Mouse (Mus musculus): ENCODE measurements around the gene Zfp622. TPM values are rescaled to one million over a fixed set of nuclear protein-coding genes. Genes with fewer than 3 reads are reported as not detected.

Zfp622 gene
- polyA plus RNA-seq, 1 experiment from 2014 or later = 34.4 TPM

GRCm38 (mm10) chr15:26022636-26023035, 38.5 kb downstream of the Zfp622 start:
- ATAC-seq (ENCODE audit: insufficient number of reproducible peaks, low FRiP score, low TSS enrichment, low read depth) = no peak
- H3K36me3 ChIP-seq (ENCODE audit: control insufficient read depth, insufficient read depth, low read length) = no peaks in the 10 kb centered on the region
- WGBS = 86% methylated on average over 5 of the region's 5 CpGs

DNA sequence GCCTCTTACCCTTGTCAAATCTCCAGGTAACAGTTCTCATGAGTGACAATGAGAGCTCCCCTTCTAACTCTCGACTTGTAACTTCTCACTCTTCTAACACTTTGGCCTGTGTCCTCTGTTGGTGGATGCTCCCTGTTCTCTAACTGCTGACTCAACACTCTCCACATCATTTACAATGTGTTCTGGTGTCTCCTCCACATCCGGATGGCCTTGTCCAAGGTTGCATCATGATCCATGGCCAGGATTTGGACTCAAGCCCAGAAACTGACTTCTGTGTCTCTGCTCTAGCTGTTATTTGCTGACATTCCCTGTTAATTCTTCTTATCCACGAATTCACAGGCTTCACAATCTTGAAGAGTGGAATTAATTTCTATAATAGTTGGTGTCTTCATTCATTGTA, 47.5 kb downstream of the Zfp622 start:
- no peak overlapping the region for H3K4me3 ChIP-seq (ENCODE audit: low read depth, low read length)
- no peak overlapping the region for H3K9ac ChIP-seq (ENCODE audit: low read length)
- no peak overlapping the region for H3K27ac ChIP-seq (replicated peaks; ENCODE audit: low read depth, low read length)
- H3K4me2 ChIP-seq (ENCODE audit: low read depth, severe bottlenecking) = no peak overlapping the region
- no peaks in the 10 kb centered on the region for H3K9me3 ChIP-seq (ENCODE audit: control insufficient read depth, low read length)
- 81% methylated on average over 3 of the region's 3 CpGs for WGBS
- DNase-seq (ENCODE audit: low spot score) = no peak
- H3K4me1 ChIP-seq (ENCODE audit: control insufficient read depth, insufficient read depth, low read length) = no peaks in the 10 kb centered on the region
- no peaks in the 10 kb centered on the region for H3K27me3 ChIP-seq (ENCODE audit: control insufficient read depth, insufficient read depth, low read length)
- no peak for ATAC-seq (ENCODE audit: insufficient number of reproducible peaks, low FRiP score, low TSS enrichment, low read depth)
- H3K36me3 ChIP-seq (ENCODE audit: control insufficient read depth, insufficient read depth, low read length) = no peaks in the 10 kb centered on the region

More at GRCm38 (mm10) chr15:26022636-26023035, 38.5 kb downstream of the Zfp622 start:
- H3K4me1 ChIP-seq (ENCODE audit: control insufficient read depth, insufficient read depth, low read length) = no peaks in the 10 kb centered on the region
- H3K27me3 ChIP-seq (ENCODE audit: control insufficient read depth, insufficient read depth, low read length) = no peaks in the 10 kb centered on the region
- no peak overlapping the region for H3K4me3 ChIP-seq (ENCODE audit: low read depth, low read length)
- DNase-seq (ENCODE audit: low spot score) = no peak
- no peak overlapping the region for H3K27ac ChIP-seq (replicated peaks; ENCODE audit: low read depth, low read length)
- H3K9ac ChIP-seq (ENCODE audit: low read length) = no peak overlapping the region
- no peak overlapping the region for H3K4me2 ChIP-seq (ENCODE audit: low read depth, severe bottlenecking)
- no peaks in the 10 kb centered on the region for H3K9me3 ChIP-seq (ENCODE audit: control insufficient read depth, low read length)

DNA sequence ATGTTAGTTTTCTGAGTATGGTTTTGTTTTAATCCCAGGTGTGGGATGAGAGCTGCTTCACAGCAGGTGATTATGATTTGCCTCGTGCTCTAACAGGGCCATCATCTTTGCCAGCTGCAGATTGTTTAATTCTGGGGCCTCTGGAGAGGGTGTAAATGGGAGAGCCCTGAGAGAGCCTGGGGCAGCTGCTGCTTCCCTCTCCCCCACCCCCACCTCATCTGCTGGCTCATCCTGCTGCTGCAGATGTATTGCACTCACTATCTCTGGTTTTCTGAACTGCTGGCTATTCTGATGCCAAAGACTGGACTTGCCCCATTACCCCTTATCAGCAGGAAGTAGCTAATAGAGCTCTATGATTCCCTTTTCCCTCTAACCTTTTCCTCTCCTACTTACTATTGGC, 56.4 kb downstream of the Zfp622 start:
- H3K4me1 ChIP-seq (ENCODE audit: control insufficient read depth, insufficient read depth, low read length) = no peaks in the 10 kb centered on the region
- no peak for ATAC-seq (ENCODE audit: insufficient number of reproducible peaks, low FRiP score, low TSS enrichment, low read depth)
- H3K4me2 ChIP-seq (ENCODE audit: low read depth, severe bottlenecking) = no peak overlapping the region
- H3K4me3 ChIP-seq (ENCODE audit: low read depth, low read length) = no peak overlapping the region
- no peak overlapping the region for H3K9ac ChIP-seq (ENCODE audit: low read length)
- H3K9me3 ChIP-seq (ENCODE audit: control insufficient read depth, low read length) = no peaks in the 10 kb centered on the region
- no peaks in the 10 kb centered on the region for H3K36me3 ChIP-seq (ENCODE audit: control insufficient read depth, insufficient read depth, low read length)
- no peak for DNase-seq (ENCODE audit: low spot score)
- WGBS = 12% methylated on average over 1 of the region's 1 CpGs
- no peaks in the 10 kb centered on the region for H3K27me3 ChIP-seq (ENCODE audit: control insufficient read depth, insufficient read depth, low read length)
- no peak overlapping the region for H3K27ac ChIP-seq (replicated peaks; ENCODE audit: low read depth, low read length)

DNA sequence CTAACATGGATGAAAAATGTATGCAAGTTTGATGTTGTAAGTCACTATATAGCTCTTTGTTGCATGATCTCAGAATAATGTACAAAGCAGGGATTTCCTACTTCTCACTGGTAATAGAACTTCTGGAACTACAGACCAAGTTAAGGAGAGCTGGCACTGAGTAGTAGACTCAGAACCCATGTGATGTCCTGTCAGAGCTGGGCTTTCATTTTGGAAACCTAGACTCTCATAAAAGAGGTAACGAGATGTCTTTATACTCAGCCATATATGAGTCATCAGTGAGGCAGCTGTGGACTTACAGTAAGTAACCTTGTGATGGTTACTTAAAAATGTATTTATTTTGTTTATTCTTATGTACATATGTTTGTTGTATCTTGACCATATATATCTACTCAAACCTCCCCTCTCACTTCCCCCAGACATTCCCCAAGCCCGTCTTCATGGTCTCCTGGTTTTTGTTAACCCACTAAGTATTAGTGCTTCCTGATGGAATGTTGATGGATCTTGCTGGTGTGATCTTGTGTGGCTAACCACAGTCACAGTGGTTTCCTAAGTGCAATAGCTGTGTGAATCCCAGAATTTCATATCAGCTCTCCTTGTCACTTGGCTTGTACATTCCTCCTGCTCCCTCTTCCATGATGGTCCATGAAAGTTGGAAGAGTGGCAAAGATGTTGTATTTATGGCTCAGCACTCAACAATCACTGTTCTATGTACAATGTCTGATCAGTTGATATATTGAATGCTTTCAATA, 57.2 kb downstream of the Zfp622 start:
- no peak for ATAC-seq (ENCODE audit: insufficient number of reproducible peaks, low FRiP score, low TSS enrichment, low read depth)
- no peaks in the 10 kb centered on the region for H3K27me3 ChIP-seq (ENCODE audit: control insufficient read depth, insufficient read depth, low read length)
- 77% methylated on average over 2 of the region's 2 CpGs for WGBS
- no peaks in the 10 kb centered on the region for H3K9me3 ChIP-seq (ENCODE audit: control insufficient read depth, low read length)
- no peak overlapping the region for H3K4me3 ChIP-seq (ENCODE audit: low read depth, low read length)
- DNase-seq (ENCODE audit: low spot score) = no peak
- H3K9ac ChIP-seq (ENCODE audit: low read length) = no peak overlapping the region
- no peak overlapping the region for H3K4me2 ChIP-seq (ENCODE audit: low read depth, severe bottlenecking)
- H3K27ac ChIP-seq (replicated peaks; ENCODE audit: low read depth, low read length) = no peak overlapping the region
- no peaks in the 10 kb centered on the region for H3K4me1 ChIP-seq (ENCODE audit: control insufficient read depth, insufficient read depth, low read length)
- no peaks in the 10 kb centered on the region for H3K36me3 ChIP-seq (ENCODE audit: control insufficient read depth, insufficient read depth, low read length)

Small RNA genes within 50 kb of the gene (microRNA-seq; reads per million reads assigned to microRNA genes)
- not detected for gene Mir7212

Other genes starting within 250 kb of the Zfp622 start
- gene Retreg1, start 141.2 kb upstream of the Zfp622 start, polyA plus RNA-seq (2014; fragmentation: Nextera tagmentation; extraction: Ambion mirVana) = 2.9 and 3.0 TPM in 2 replicates